Mouse (Mus musculus) bone marrow, adult 2 months (tissue): ENCODE data around the gene Eid3. TPM values are rescaled to one million over a fixed set of nuclear protein-coding genes. Genes with fewer than 3 reads are reported as not detected.

Experiments
- H3K27ac ChIP-seq: fragments of 200-500 bp; 2 replicates; pipeline ENCODE4 v1.5.1; 2012; ENCODE audit warnings: low read depth, mild to moderate bottlenecking, control low read depth, inconsistent platforms, low read length; ENCODE audit not compliant: control insufficient read depth, poor library complexity, insufficient read depth
- H3K4me1 ChIP-seq: fragments of 200-500 bp; 2 replicates; pipeline ENCODE4 v1.6.1; 2011; ENCODE audit warnings: low read length; ENCODE audit not compliant: control insufficient read depth, insufficient read depth
- H3K4me3 ChIP-seq: fragments of 200-500 bp; replicated peaks from 2 replicates; pipeline ENCODE3; 2011; ENCODE audit warnings: mild to moderate bottlenecking, low read depth, low read length, control low read depth; ENCODE audit not compliant: control insufficient read depth
- CTCF ChIP-seq: fragments of 200-500 bp; IDR thresholded peaks from 2 replicates; pipeline ENCODE4 v1.5.1; 2011; ENCODE audit warnings: low read length, control low read depth; ENCODE audit not compliant: control insufficient read depth, insufficient read depth
- POLR2A ChIP-seq: fragments of 200-500 bp; IDR thresholded peaks from 2 replicates; pipeline ENCODE4 v1.6.1; 2011; ENCODE audit warnings: low read depth, mild to moderate bottlenecking, control low read depth, low read length, borderline replicate concordance; ENCODE audit not compliant: control insufficient read depth
- WGBS: fragments of 180-500 bp; shearing (Covaris S2); methylation state at CpG from one replicate; pipeline ENCODE4 v1.1.7; 2018; 5-methylcytosine and 5-hydroxymethylcytosine counted together
- polyA plus RNA-seq: library from polyadenylated mRNA; stranded (reverse); fragments of >200 nt; gene quantifications from 2 replicates; pipeline ENCODE4 v1.2.4, GENCODE M21; 2011; ENCODE audit warnings: low replicate concordance; ENCODE audit not compliant: missing spikeins, insufficient read depth, insufficient read length

The Eid3 gene
- polyA plus RNA-seq, 1 experiment = 5.8 TPM

DNA sequence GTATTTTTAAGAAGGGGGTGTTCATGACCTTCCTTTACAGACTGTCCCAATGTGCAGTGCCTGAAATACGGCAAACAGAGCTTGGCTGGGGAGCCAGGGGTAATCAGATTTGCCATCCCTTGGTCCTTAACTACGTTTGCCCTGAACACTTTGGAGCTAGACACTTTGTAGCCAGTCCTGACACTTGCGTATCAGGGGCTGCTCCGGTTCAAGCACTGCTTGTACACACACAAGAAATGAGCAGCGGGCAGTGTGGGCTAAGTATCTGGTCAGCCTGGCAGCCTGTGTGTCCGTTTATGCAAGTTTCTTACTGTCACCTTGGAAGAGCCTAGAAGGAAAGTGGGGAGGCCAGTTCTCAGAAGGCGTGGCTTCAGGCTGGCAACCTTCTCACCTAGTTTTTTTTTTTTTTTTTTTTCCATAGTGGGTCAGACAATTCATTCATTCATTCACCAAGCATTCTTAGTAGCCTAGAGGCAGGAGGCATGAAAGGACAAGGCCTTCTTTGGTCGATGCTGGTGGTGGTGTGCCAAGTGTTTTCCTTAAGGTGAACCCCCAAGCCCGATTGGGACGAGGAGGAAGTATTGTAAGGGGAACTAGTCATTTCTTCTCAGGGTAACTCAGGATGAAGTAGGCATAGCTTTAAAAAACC, 8.3 kb upstream of the Eid3 start:
- WGBS = 61% methylated on average over 10 of the region's 10 CpGs
- TF ChIP-seq CTCF = no peak
- no peak for TF ChIP-seq POLR2A
- Histone ChIP-seq H3K4me1 (peaks cover 2% of the 10 kb centered on the region), H3K27ac (no peak overlapping the region), H3K4me3 (no peak overlapping the region)

DNA sequence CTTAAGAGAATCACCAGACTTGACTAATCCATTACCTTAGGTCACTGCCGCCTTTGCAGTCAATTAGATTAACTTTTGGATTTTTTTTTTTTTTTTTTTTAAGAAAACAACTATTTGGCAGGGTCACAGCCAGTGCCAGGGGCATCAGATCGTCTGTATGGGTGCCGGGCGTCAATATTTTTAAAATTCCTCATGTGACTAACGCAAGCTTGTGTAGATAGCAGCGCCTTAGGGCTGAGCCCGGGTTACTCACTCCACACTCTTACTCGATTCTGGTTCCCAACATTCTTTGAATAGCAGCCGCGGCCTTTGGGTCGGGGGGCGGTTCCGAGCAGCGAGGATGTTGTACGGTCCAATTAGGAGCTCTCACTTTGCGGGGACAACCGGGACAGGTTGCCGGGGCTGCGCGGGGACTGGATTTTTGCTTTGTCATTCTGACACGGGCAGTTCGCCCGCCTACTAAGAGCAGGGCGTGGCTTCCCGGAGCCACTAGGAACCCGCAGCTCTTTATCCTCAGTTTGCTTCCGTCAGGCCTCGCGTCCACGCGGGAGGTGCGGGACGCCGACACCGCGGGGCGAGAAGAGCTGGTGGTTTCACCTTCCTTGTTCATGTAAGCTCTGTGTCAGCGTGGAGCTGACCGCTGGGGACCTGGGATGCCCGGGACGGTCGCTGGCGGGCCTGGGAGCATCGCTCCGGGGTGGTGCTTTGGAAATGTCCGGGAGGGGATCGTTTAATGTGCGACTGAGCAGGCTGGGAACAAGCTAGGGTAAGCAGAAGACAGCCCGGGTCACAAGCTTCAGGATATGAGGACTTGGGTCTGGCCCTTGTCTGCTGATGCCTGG, 7.5 kb upstream of the Eid3 start:
- under 1% methylated on average over 49 of the region's 49 CpGs for WGBS
- TF ChIP-seq POLR2A = peak; percentile 95
- TF ChIP-seq CTCF = 0 out of 2 replicates have a peak, but pooled peaks have one; percentile 1
- peak overlapping the region; percentile 82 for H3K27ac ChIP-seq
- peak overlapping the region; percentile 87 for H3K4me3 ChIP-seq
- H3K4me1 ChIP-seq = peaks cover 2% of the 10 kb centered on the region

GRCm38 (mm10) chr10:82859533-82859915, 6.9 kb upstream of the Eid3 start:
- under 1% methylated on average over 8 of the region's 8 CpGs for WGBS
- Histone ChIP-seq H3K4me3 (peak overlapping the region; percentile 87), H3K27ac (peak overlapping the region; percentile 82), H3K4me1 (peaks cover 2% of the 10 kb centered on the region)
- TF ChIP-seq CTCF (0 out of 2 replicates have a peak, but pooled peaks have one; percentile 8), POLR2A (no peak)

GRCm38 (mm10) chr10:82860181-82860928, 6.1 kb upstream of the Eid3 start:
- WGBS = under 1% methylated on average over 50 of the region's 50 CpGs

DNA sequence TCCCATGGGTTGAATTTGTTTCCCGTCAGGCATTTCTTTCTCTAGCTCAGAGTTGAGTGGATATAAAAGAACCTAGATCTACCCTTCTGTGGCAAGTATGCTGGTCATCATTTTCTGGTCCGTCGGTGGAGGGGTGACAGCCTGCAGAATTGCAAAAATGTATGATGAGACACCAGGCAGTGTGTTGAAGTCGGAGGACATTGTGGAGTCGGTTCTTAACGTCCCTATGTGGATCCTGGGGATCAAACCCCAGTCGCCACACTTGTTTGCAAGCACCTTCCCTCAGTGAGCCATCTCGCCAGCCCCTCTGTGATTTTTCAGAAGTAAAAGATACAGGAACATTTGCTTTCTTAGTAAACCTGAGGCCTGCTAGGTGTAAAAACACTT, 5.5 kb upstream of the Eid3 start:
- Histone ChIP-seq H3K27ac (peak overlapping the region; percentile 96; the same call in 1 of the 2 replicates), H3K4me3 (peak overlapping the region; percentile 78), H3K4me1 (peaks cover 2% of the 10 kb centered on the region)
- 15% methylated on average over 8 of the region's 8 CpGs for WGBS
- TF ChIP-seq CTCF (no peak), POLR2A (no peak)

More at GRCm38 (mm10) chr10:82860181-82860928, 6.1 kb upstream of the Eid3 start:
- Histone ChIP-seq H3K4me3 (peak overlapping the region; percentile 78), H3K27ac (peak overlapping the region; percentile 96), H3K4me1 (peaks cover 2% of the 10 kb centered on the region)
- peak; percentile 50; the same call in 1 of the 2 replicates for TF ChIP-seq POLR2A
- TF ChIP-seq CTCF = no peak

DNA sequence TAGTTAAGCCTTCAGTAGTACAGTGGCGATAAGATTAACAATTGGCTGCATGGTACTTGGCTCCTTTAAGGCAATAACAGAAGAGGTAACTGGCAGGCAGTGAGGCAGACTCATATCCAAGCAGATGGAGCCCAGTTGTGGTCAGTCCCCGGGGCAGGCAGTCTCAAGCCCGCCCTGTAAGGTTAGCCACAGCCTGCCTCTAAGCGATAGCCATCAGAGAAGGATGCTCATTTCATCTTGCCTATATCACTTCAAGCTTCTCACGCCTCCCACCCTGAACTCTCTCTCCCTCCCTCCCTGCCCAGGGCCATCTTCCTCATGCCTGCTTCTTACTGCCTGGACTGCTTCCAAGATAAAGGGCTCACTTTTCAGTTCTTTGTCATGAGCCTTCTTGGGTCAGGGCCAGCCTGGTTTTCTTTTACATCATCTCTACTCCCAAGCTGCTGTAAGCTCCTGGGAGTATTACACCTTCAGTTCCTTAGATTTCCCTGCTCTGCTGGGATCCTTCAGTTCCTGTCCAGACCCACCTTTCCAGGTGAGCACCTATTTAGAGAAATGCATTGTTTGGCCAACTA, 3.2 kb upstream of the Eid3 start:
- TF ChIP-seq POLR2A (no peak), CTCF (no peak)
- Histone ChIP-seq H3K4me3 (no peak overlapping the region), H3K27ac (no peak overlapping the region), H3K4me1 (peaks cover 4% of the 10 kb centered on the region)
- 53% methylated on average over 5 of the region's 5 CpGs for WGBS

GRCm38 (mm10) chr10:82863827-82864226, 2.6 kb upstream of the Eid3 start:
- WGBS = 62% methylated on average over 7 of the region's 7 CpGs
- Histone ChIP-seq H3K4me1 (peaks cover 4% of the 10 kb centered on the region), H3K27ac (no peak overlapping the region), H3K4me3 (no peak overlapping the region)
- no peak for TF ChIP-seq CTCF

- H3K27ac ChIP-seq = peak overlapping the region; percentile 60
- 23% methylated on average over 18 of the region's 18 CpGs for WGBS
- no peak for TF ChIP-seq POLR2A
- no peak for TF ChIP-seq CTCF
- peaks cover 4% of the 10 kb centered on the region for H3K4me1 ChIP-seq
- peak overlapping the region; percentile 22 for H3K4me3 ChIP-seq
Measured at GRCm38 (mm10) chr10:82866832-82867231, 406 bp downstream of the Eid3 start.
